Mouse (Mus musculus) gastrocnemius, postnatal 36 days (tissue): ENCODE results near the gene Aoc1. TPM values are rescaled to one million over a fixed set of nuclear protein-coding genes. Genes with fewer than 3 reads are reported as not detected.

Experiments
- DNase-seq, 2 experiments: peaks; one replicate each; pipeline ENCODE4 v3.0.0; 2022
- intact Hi-C: fragments of 180-260 bp; cut with DNase I; formaldehyde crosslinking; loops from one replicate; pipeline ENCODE4 v1.15.1; 2025
- total RNA-seq, 2 experiments: library from RNA; stranded (reverse); gene quantifications; 2 replicates each; pipeline ENCODE4 v1.2.3; 2021

Aoc1 gene
- total RNA-seq, 2 experiments from 2014 or later = not detected

GRCm38 (mm10) chr6:48902511-48903406 is 30.1 kb downstream of the Aoc1 start:
- DNase-seq = no peak
- intact Hi-C loops = no loop called here

GRCm38 (mm10) chr6:48903437-48903836 is 30.7 kb downstream of the Aoc1 start:
- intact Hi-C loops = no loop called here
- DNase-seq = no peak

GRCm38 (mm10) chr6:48905606-48906005 is 32.9 kb downstream of the Aoc1 start:
- DNase-seq = no peak
- intact Hi-C loops = no loop called here

- intact Hi-C loops = no loop called here
- DNase-seq = no peak
These were observed 33.7 kb downstream of the Aoc1 start for GRCm38 (mm10) chr6:48906371-48906770.

GRCm38 (mm10) chr6:48909229-48909628 is 36.5 kb downstream of the Aoc1 start:
- intact Hi-C loops = no loop called here
- no peak for DNase-seq

GRCm38 (mm10) chr6:48912033-48912432 is 39.3 kb downstream of the Aoc1 start:
- intact Hi-C loops = loop anchor here (5.0 kb wide), 1 partner anchor 95 kb away; no protein-coding TSS in a partner anchor
- no peak for DNase-seq

- intact Hi-C loops = loop anchor here (5.0 kb wide), 1 partner anchor 96 kb away; no protein-coding TSS in a partner anchor
- DNase-seq = no peak
These were observed 40.9 kb downstream of the Aoc1 start for GRCm38 (mm10) chr6:48913587-48913986.

- intact Hi-C loops = no loop called here
- no peak for DNase-seq
These were observed 56.9 kb downstream of the Aoc1 start, which contains the start of gene 1600015I10Rik for GRCm38 (mm10) chr6:48929595-48929994. Gene 1600015I10Rik (plus strand): TSS chr6:48929895.

- no peak for DNase-seq
- intact Hi-C loops = no loop called here
These were observed 76.9 kb downstream of the Aoc1 start for GRCm38 (mm10) chr6:48949596-48949995.

GRCm38 (mm10) chr6:48950676-48951075 is 78.0 kb downstream of the Aoc1 start:
- intact Hi-C loops = no loop called here
- no peak for DNase-seq

GRCm38 (mm10) chr6:48951630-48952029 is 78.9 kb downstream of the Aoc1 start:
- intact Hi-C loops = no loop called here
- no peak for DNase-seq

GRCm38 (mm10) chr6:48953220-48953619 is 80.5 kb downstream of the Aoc1 start:
- DNase-seq = no peak
- intact Hi-C loops = no loop called here

GRCm38 (mm10) chr6:48954211-48954610 is 81.5 kb downstream of the Aoc1 start:
- no peak for DNase-seq
- intact Hi-C loops = no loop called here

GRCm38 (mm10) chr6:48954946-48955345 is 82.2 kb downstream of the Aoc1 start:
- intact Hi-C loops = loop anchor here (5.0 kb wide), 1 partner anchor 138 kb away; no protein-coding TSS in a partner anchor
- DNase-seq = no peak

- no peak for DNase-seq
- intact Hi-C loops = loop anchor here (5.0 kb wide), 1 partner anchor 139 kb away; no protein-coding TSS in a partner anchor
These were observed 84.1 kb downstream of the Aoc1 start for GRCm38 (mm10) chr6:48956785-48957184.

GRCm38 (mm10) chr6:48958053-48958452 is 85.4 kb downstream of the Aoc1 start:
- DNase-seq = no peak
- intact Hi-C loops = loop anchor here (5.0 kb wide), 1 partner anchor 141 kb away; no protein-coding TSS in a partner anchor

Other genes with a start within 250 kb of the Aoc1 start
- under 1 TPM; 0.25 to 0.48 TPM for gene AI854703, start 246.1 kb upstream of the Aoc1 start, total RNA-seq
- gene Gimap8, start 225.7 kb upstream of the Aoc1 start, total RNA-seq = 1 to 10 TPM; 1.9 to 2.8 TPM
- 1 to 10 TPM in 1 of 2 experiments, under 1 TPM in 1; 0.94 to 2.1 TPM for gene Gimap9, start 196.8 kb upstream of the Aoc1 start, total RNA-seq
- gene Gimap4, start 188.3 kb upstream of the Aoc1 start, total RNA-seq = 1 to 10 TPM; 4.1 to 6.5 TPM
- 10 to 100 TPM in 1 of 2 experiments, 1 to 10 TPM in 1; 9.0 to 13.0 TPM for gene Gimap6, start 164.7 kb upstream of the Aoc1 start, total RNA-seq
- not detected for gene Gm28053, start 154.3 kb upstream of the Aoc1 start, total RNA-seq
- gene Gimap7, start 154.3 kb upstream of the Aoc1 start, total RNA-seq = not detected
- gene Gimap1, start 133.8 kb upstream of the Aoc1 start, total RNA-seq = 1 to 10 TPM; 3.0 to 3.4 TPM
- gene Gimap5, start 126.7 kb upstream of the Aoc1 start, total RNA-seq = 1 to 10 TPM; 1.7 to 2.1 TPM
- gene Gimap3, start 102.0 kb upstream of the Aoc1 start, total RNA-seq = not detected
- 1 to 10 TPM; 4.2 to 4.6 TPM for gene Tmem176a, start 32.0 kb upstream of the Aoc1 start, total RNA-seq
- gene Tmem176b, start 31.4 kb upstream of the Aoc1 start, total RNA-seq = 10 to 100 TPM in 1 of 2 experiments, 1 to 10 TPM in 1; 8.2 to 12.9 TPM
- gene 1600015I10Rik, start 57.0 kb downstream of the Aoc1 start, total RNA-seq = not detected
- not detected for gene Doxl2, start 102.1 kb downstream of the Aoc1 start, total RNA-seq
- not detected for gene Svs1, start 114.0 kb downstream of the Aoc1 start, total RNA-seq
- gene Gpnmb, start 163.7 kb downstream of the Aoc1 start, total RNA-seq = 1 to 10 TPM; 1.0 to 2.2 TPM
- gene Malsu1, start 200.9 kb downstream of the Aoc1 start, total RNA-seq = 10 to 100 TPM; 42.3 to 43.0 TPM